Mouse (Mus musculus) frontal cortex, adult 2 months (tissue): ENCODE measurements at regions not wholly inside any gene's neighbourhood (a gene's known extent, or its start where the extent isn't known, plus 50 kb on each side); places are given as distances from the start of the nearest gene placed in this dataset.

Experiments used
- DNase-seq, 2 experiments: peaks; one replicate each; pipeline ENCODE4 v3.0.0; 2022; ENCODE audit warnings: low spot score in 1 of 2; ENCODE audit errors: extremely low spot score in 1 of 2

GRCm38 (mm10) chr3:40130858-40131584 lies 400.1 kb upstream of the Intu start:
- DNase-seq = no peak

DNA sequence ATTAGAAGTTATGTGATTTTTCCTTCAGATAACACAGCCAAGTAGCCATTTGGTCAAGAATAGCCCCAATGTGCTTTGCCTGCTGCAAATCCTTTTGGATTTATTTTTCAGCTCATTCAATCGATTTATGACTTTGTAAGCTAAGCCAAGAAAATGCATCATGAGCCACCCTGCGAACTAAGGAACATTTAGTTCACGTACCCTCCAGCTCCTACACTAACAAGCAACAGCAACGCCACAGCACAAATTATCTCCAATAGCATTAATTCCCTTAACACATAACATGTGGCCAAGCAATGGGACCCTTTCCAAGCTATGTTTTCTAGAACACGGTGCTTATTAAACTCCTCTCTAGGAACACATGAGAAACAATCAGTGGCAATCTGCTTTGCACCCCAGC lies 392.4 kb upstream of the Intu start:
- DNase-seq = no peak

GRCm38 (mm10) chr3:40142229-40142628 lies 388.9 kb upstream of the Intu start:
- DNase-seq = no peak

GRCm38 (mm10) chr3:40158631-40159030 lies 372.5 kb upstream of the Intu start:
- peak in 1 of 2 experiments; percentile 31 for DNase-seq

GRCm38 (mm10) chr3:40159591-40160145 lies 371.4 kb upstream of the Intu start:
- DNase-seq = no peak

DNA sequence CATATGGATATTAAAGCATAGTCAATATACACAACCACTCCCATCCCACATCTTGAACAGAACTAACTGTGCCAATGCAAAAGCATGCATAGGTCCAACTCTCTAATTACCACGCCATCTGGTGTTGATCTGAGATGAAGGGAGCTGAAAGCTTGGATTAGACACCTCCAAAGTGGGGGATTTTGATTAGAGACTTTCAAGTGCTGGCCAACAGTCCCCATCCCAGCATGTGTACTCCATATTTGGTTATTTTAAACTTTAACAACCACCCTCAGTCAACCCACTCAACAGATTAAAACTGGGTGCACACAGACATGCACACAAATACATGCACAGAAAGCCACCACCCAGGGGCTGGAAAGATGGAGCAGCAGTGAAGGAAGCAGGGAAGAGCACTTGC lies 366.9 kb upstream of the Intu start:
- DNase-seq = peak; percentile 21 to 26

DNA sequence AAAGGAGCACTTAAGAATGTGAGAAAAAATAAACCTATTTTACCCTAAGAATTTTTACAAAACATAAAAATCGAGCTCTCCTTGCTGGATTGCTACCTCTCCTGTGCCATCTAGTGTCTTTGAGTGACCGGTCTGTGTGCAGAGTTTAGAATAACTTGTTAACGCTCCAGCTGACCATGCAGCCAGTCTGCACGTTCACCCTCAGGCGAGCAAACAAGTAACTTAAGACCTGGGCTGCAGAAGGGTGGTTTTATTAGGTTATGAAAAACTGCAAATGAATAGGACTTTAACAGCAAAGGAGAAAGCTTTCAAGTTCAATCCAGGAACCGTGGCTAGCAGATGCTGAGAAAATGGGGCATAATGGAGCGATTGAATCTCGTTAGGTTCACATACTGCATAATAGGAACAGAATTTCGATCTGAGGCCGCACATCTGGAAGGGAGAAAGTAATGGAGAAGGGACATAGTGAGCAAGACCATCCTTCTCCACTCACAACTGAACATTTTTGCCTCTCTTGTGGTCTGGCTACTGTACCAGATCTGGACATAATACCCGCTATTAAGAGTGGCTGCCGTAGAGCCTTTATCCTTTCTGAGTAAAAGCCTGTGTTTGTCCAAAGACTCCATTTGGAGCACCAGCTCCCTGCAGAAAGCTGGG lies 363.0 kb upstream of the Intu start:
- DNase-seq = no peak

- no peak for DNase-seq
Observed at GRCm38 (mm10) chr3:40169590-40169989, 361.5 kb upstream of the Intu start.

GRCm38 (mm10) chr3:40179726-40180317 lies 351.3 kb upstream of the Intu start:
- no peak for DNase-seq

GRCm38 (mm10) chr3:40185597-40186320 lies 345.3 kb upstream of the Intu start:
- no peak for DNase-seq

- no peak for DNase-seq
Observed at GRCm38 (mm10) chr3:40189529-40189928, 341.6 kb upstream of the Intu start.

GRCm38 (mm10) chr3:40190024-40190423 lies 341.1 kb upstream of the Intu start:
- no peak for DNase-seq

- no peak for DNase-seq
Observed at GRCm38 (mm10) chr3:40200174-40200573, 330.9 kb upstream of the Intu start.

DNA sequence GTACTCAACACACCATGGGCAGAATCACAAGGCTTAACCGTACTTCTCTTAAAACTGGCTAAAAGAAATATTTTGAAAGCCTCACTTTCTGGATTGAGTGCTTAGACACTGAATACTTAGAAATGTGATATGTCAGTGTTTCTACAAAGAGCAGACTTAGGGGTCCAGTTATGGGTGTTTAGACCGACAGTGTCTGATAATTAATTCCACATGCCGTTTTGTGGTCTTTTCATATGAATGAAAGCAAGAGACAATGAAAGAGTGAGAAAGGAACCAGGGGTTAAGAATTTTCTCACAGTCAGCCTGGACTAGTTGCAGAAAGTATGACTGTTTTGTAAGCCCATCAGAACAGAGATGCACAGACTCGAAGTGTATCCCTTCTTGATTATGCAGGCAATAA lies 324.8 kb upstream of the Intu start:
- DNase-seq = no peak

DNA sequence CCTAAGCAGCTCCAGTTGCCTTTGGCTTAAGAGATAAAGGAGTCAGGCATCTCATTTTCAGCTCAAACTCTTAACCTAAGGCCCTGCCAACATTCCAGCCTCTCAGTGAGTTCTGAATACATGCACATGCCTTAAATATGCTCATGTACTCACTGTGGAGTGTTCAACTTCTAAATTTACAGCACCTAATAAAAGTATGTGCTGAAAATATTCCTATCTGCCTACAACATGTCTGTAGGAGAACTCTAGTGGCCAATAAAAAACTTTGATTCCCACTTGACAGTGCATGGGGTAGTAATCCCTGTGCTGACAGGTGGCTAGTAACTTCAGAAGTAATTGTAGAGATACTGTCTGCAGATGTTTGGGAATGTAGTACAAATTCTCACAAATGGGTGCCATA lies 319.3 kb upstream of the Intu start:
- DNase-seq = no peak

- DNase-seq = no peak
Observed at GRCm38 (mm10) chr3:40226772-40227171, 304.3 kb upstream of the Intu start.

DNA sequence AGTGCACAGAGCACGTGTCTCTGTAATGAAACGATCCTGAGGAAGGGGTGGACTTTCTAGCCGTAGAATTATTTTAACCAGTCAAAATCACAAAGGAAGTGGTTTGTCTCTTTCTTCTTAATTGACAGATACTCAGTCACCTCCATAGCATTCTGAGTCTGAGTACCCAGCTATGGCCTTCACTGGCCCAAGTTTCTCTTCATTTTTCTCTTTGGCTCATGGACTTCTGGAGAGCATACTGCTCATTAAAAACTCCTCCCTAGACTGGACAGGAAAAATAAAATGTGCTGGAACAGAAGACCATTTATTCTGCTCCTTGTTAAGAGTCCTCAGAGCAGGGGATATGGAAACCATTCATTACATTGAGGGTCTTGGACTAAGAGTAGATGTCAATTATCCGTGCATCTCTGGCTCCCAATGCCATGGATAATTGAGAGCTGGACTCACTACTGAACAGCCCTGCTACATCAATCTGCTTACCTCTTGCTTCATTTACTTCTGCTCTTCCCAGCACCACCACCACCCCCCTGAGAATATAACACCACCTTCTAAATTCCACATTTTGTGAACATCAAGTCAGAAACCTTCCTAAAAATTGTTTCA lies 287.5 kb upstream of the Intu start:
- no peak for DNase-seq

GRCm38 (mm10) chr3:40254376-40254775 lies 276.7 kb upstream of the Intu start:
- no peak for DNase-seq

DNA sequence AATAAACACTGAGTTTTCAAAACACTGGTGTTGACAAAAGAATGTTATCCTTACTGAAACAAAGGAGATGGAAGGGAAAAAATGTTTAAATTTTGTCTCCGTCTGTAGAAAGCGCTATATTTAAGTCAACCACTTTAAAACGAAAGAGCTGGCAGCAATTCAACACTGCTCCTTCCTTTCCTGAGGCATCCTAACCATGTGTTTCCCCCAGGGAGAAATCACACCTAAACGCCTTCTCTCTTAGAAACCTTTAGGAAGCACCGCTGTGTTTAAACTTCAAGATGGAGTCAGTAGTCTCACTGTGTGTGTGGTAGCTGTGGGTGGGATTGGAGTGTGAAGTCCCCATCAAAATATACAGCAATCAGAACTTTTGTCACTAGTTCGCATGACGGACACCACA lies 268.6 kb upstream of the Intu start:
- DNase-seq = peak; percentile 53 to 81

GRCm38 (mm10) chr3:40267514-40267913 lies 263.6 kb upstream of the Intu start:
- no peak for DNase-seq

GRCm38 (mm10) chr3:40282926-40283325 lies 248.2 kb upstream of the Intu start:
- DNase-seq = peak; percentile 25 to 73
